Mouse (Mus musculus) ES-Bruce4 (cell line): ENCODE results near the gene Gm43064.
"Not testable (repeated sequence)": the region's sequence is repeated elsewhere in the genome, so short reads cannot be mapped to it uniquely, and the experiment has no call there.

Experiments
- CTCF ChIP-seq: IDR thresholded peaks from one replicate; pipeline ENCODE4 v1.8.1; 2011; ENCODE audit warnings: low read depth, low read length
- EP300 ChIP-seq: IDR thresholded peaks from 2 replicates; pipeline ENCODE4 v1.6.1; 2011; ENCODE audit warnings: low read depth, low read length; ENCODE audit not compliant: insufficient read depth
- POLR2A ChIP-seq: IDR thresholded peaks from one replicate; pipeline ENCODE4 v1.8.1; 2011; ENCODE audit warnings: low read length; ENCODE audit not compliant: insufficient read depth

DNA sequence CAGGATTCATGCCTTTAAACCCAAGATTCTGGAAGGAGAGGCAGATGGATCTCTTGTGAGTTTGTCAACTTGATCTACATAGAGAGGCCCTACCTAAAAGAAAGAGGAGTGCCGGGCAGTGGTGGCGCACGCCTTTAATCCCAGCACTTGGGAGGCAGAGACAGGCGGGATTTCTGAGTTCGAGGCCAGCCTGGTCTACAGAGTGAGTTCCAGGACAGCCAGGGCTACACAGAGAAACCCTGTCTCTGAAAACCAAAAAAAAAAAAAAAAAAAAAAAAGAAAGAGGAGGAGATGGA, 17.3 kb upstream of the Gm43064 start:
- not testable (repeated sequence) for TF ChIP-seq POLR2A, CTCF, EP300
